Mouse (Mus musculus): ENCODE results near the gene 1500009L16Rik. TPM values are rescaled to one million over a fixed set of nuclear protein-coding genes. Genes with fewer than 3 reads are reported as not detected.

Gene 1500009L16Rik
- polyA plus RNA-seq, 1 experiment from 2014 or later = 8.9 TPM

DNA sequence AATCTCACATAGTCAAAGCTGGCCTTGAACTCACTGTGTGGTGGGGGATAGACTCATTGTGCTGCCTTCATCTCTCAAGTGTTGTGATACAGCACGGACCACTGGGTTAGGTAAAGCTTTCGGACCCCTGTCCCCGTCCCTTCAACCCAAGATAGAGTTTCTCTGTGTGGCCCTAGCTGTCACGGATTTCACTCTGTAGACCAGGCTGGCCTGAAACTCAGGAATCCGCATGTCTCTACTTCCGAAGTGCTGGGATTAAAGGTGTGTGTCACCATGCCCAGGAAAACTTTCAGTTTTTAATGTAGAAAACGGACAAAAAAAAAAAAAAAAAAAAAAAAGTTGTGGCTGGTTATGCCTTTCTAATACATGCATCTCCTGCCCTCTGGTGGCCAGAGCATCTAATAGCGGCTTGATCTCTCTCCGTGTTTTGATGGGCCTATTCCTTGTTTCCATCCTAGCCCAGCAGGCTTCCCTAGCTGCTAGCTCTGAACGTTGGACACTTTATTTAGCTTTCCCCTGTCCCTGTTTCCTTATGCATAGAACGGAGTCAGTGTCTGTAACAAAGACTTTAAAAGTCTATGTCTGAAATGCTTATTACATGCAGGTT lies 53.7 kb downstream of the 1500009L16Rik start:
- H3K9me3 ChIP-seq (ENCODE audit: control insufficient read depth) = 0 out of 2 replicates have a peak, but pooled peaks cover 5% of the 10 kb centered on the region
- H3K27me3 ChIP-seq (replicated peaks; ENCODE audit: control insufficient read depth, insufficient read depth, low read length) = no peaks in the 10 kb centered on the region
- H3K4me1 ChIP-seq (replicated peaks; ENCODE audit: control insufficient read depth, insufficient read depth, low read length) = no peaks in the 10 kb centered on the region
- no peaks in the 10 kb centered on the region for H3K36me3 ChIP-seq (ENCODE audit: control insufficient read depth, insufficient read depth)
- no peak for ATAC-seq
- no peak overlapping the region for H3K27ac ChIP-seq (ENCODE audit: low read depth, low read length)
- H3K4me3 ChIP-seq (ENCODE audit: low read depth, low read length) = no peak overlapping the region
- 41% methylated on average over 11 of the region's 11 CpGs for WGBS
- no peak overlapping the region for H3K9ac ChIP-seq (ENCODE audit: low read depth, low read length)
- TF ChIP-seq CTCF (IDR thresholded peaks at IDR 0.05; ENCODE audit: low read depth) = peak; percentile 82
- no peak overlapping the region for H3K4me2 ChIP-seq (replicated peaks; ENCODE audit: low read depth)

DNA sequence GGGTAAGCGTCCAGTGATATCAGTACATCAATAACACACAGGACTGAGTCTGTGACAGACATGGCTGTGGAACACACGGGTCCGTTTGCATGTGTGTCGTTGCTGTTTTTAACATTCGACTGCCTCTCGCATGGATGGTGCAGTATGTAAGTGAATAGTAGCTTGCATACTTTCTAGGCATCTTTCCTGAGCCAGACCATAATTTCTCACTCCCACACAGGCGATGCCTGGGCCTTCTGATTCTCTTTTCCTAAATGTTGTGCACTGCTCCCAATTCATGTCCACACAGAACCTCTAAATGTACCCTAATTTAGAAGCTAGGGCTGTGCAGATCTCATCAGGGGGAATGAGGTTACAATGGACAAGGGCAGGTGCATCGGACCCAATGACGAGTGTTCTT lies 54.6 kb downstream of the 1500009L16Rik start:
- H3K4me2 ChIP-seq (replicated peaks; ENCODE audit: low read depth) = no peak overlapping the region
- H3K9me3 ChIP-seq (ENCODE audit: control insufficient read depth) = 0 out of 2 replicates have a peak, but pooled peaks cover 5% of the 10 kb centered on the region
- H3K4me1 ChIP-seq (replicated peaks; ENCODE audit: control insufficient read depth, insufficient read depth, low read length) = no peaks in the 10 kb centered on the region
- ATAC-seq = no peak
- TF ChIP-seq CTCF (IDR thresholded peaks at IDR 0.05; ENCODE audit: low read depth) = no peak
- H3K27ac ChIP-seq (ENCODE audit: low read depth, low read length) = no peak overlapping the region
- no peaks in the 10 kb centered on the region for H3K36me3 ChIP-seq (ENCODE audit: control insufficient read depth, insufficient read depth)
- H3K27me3 ChIP-seq (replicated peaks; ENCODE audit: control insufficient read depth, insufficient read depth, low read length) = no peaks in the 10 kb centered on the region
- no peak overlapping the region for H3K4me3 ChIP-seq (ENCODE audit: low read depth, low read length)
- H3K9ac ChIP-seq (ENCODE audit: low read depth, low read length) = no peak overlapping the region
- WGBS = 86% methylated on average over 9 of the region's 9 CpGs

DNA sequence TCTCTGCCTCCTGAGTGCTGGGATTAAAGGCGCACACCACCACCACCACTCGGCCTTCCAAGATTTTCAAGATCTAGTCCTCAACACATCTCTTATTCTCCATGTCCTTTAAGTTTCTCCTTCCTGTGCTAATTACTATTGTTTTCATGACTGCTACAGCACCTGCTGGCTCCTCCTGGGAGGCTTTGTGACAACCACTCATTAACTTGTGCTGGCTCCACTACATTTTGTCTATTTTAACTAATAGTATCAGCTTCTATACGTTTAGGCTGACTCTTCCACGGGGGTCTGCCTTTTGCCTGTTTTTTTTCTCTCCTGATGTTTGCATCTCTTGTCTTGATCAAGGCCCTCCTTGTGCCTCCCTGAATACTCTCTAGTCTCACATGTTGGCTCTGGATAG lies 59.2 kb downstream of the 1500009L16Rik start:
- Histone ChIP-seq H3K9me3 (ENCODE audit: control insufficient read depth) (0 out of 2 replicates have a peak, but pooled peaks cover 5% of the 10 kb centered on the region), H3K4me1 (replicated peaks; ENCODE audit: control insufficient read depth, insufficient read depth, low read length) (no peaks in the 10 kb centered on the region), H3K4me2 (replicated peaks; ENCODE audit: low read depth) (no peak overlapping the region), H3K4me3 (ENCODE audit: low read depth, low read length) (no peak overlapping the region), H3K27me3 (replicated peaks; ENCODE audit: control insufficient read depth, insufficient read depth, low read length) (no peaks in the 10 kb centered on the region), H3K27ac (ENCODE audit: low read depth, low read length) (no peak overlapping the region), H3K36me3 (ENCODE audit: control insufficient read depth, insufficient read depth) (no peaks in the 10 kb centered on the region), H3K9ac (ENCODE audit: low read depth, low read length) (no peak overlapping the region)
- ATAC-seq = no peak
- 84% methylated on average over 4 of the region's 4 CpGs for WGBS
- TF ChIP-seq CTCF (IDR thresholded peaks at IDR 0.05; ENCODE audit: low read depth) = no peak

DNA sequence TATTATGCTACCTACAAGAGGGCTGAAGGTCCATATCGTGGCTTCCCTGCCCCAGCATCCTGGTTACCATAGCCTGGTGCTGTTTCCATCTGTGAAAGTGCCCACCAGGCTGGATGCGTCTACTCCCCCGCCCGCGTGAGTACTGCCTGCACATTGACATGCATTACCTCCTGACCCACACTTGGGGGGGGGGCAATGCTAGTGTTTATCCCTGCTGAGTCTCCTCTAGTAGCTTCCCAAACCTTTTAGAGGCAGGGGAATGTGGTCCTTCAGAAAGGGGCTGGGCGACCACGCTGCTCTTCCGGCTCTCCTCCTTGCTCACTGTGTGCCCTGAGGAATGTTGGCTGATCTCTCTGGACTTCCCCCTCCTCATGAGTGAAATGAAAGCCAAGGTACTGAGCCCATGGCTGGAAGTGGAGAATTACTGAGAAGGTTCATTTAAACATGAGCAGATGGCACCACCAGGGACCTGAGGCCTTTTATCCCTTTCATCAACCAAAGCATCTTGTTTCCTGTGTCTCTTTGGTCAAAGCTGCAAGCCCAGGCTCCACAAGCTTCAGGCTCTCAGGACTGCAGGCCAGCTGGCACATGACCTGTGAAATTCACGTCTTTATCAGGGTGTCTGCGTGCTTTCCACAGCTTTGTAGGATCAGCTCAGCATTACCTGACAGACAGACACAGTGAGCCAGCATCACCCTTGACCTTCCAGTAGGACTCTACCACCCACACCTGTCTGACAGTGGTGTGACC lies 59.9 kb downstream of the 1500009L16Rik start:
- H3K36me3 ChIP-seq (ENCODE audit: control insufficient read depth, insufficient read depth) = no peaks in the 10 kb centered on the region
- H3K4me1 ChIP-seq (replicated peaks; ENCODE audit: control insufficient read depth, insufficient read depth, low read length) = no peaks in the 10 kb centered on the region
- no peak overlapping the region for H3K9ac ChIP-seq (ENCODE audit: low read depth, low read length)
- no peak overlapping the region for H3K27ac ChIP-seq (ENCODE audit: low read depth, low read length)
- ATAC-seq = no peak
- H3K4me3 ChIP-seq (ENCODE audit: low read depth, low read length) = no peak overlapping the region
- no peaks in the 10 kb centered on the region for H3K27me3 ChIP-seq (replicated peaks; ENCODE audit: control insufficient read depth, insufficient read depth, low read length)
- H3K4me2 ChIP-seq (replicated peaks; ENCODE audit: low read depth) = no peak overlapping the region
- WGBS = 86% methylated on average over 10 of the region's 10 CpGs
- H3K9me3 ChIP-seq (ENCODE audit: control insufficient read depth) = 0 out of 2 replicates have a peak, but pooled peaks cover 5% of the 10 kb centered on the region
- no peak for TF ChIP-seq CTCF (IDR thresholded peaks at IDR 0.05; ENCODE audit: low read depth)

DNA sequence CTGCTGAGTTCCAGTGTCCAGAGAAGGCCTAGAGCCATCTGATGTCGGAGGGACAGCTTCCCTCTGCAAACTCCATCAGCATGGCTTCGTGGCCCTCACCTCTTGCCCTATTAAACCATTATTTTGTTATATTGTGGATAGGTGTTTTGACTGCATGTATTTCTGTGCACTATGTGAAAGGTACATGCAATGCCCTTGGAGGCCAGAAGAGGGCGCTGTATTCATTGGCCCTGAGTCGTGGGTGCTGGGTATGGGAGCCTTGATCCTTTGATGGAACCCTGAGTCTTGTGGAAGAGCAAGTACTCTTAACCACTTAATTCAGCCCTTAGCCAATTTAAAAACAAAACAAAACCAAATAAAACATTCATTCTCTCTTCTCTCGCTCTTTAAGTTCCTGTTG lies 62.3 kb downstream of the 1500009L16Rik start:
- 41% methylated on average over 5 of the region's 5 CpGs for WGBS
- H3K27me3 ChIP-seq (replicated peaks; ENCODE audit: control insufficient read depth, insufficient read depth, low read length) = no peaks in the 10 kb centered on the region
- H3K36me3 ChIP-seq (ENCODE audit: control insufficient read depth, insufficient read depth) = no peaks in the 10 kb centered on the region
- H3K4me2 ChIP-seq (replicated peaks; ENCODE audit: low read depth) = no peak overlapping the region
- no peak overlapping the region for H3K4me3 ChIP-seq (ENCODE audit: low read depth, low read length)
- TF ChIP-seq CTCF (IDR thresholded peaks at IDR 0.05; ENCODE audit: low read depth) = peak; percentile 76
- H3K27ac ChIP-seq (ENCODE audit: low read depth, low read length) = no peak overlapping the region
- no peak overlapping the region for H3K9ac ChIP-seq (ENCODE audit: low read depth, low read length)
- H3K4me1 ChIP-seq (replicated peaks; ENCODE audit: control insufficient read depth, insufficient read depth, low read length) = no peaks in the 10 kb centered on the region
- no peak for ATAC-seq
- H3K9me3 ChIP-seq (ENCODE audit: control insufficient read depth) = no peaks in the 10 kb centered on the region

DNA sequence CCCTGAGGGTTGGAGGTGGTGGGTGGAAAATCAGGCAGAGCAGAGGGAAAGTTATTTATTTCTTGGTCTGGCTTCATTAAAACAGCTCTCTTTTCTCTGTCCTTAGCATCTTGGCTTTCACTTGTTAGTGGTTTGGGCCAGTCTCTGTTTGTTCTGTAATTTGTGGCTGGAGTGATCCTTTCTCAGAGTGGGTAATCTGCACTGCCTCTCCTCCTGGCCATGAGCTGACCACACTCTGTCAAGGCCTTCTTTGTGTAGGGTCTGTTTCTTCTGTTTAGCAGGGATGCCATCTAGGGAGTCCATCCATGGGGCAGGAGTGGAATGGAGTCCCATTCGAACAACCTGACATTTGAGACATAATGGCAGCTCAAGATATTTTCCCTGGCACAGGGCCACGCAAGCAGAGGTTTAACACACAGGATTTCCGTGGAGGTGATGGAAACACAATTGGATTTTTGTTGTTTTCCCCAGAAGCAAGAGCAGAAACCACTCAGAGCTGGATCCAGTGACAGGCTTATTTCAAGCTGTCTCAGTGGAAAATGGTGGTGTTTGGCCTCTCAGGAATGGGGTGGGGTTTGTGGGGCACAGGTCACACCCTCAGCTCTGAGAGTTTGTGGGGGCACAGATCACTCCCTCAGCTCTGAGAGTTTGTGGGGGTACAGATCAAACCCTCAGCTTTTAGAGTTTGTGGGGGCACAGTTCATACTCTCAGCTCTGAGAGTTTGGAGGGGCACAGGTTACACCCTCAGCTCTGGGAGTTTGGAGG lies 63.1 kb downstream of the 1500009L16Rik start:
- Histone ChIP-seq H3K9ac (ENCODE audit: low read depth, low read length) (no peak overlapping the region), H3K27ac (ENCODE audit: low read depth, low read length) (no peak overlapping the region), H3K9me3 (ENCODE audit: control insufficient read depth) (no peaks in the 10 kb centered on the region), H3K4me1 (replicated peaks; ENCODE audit: control insufficient read depth, insufficient read depth, low read length) (no peaks in the 10 kb centered on the region), H3K27me3 (replicated peaks; ENCODE audit: control insufficient read depth, insufficient read depth, low read length) (no peaks in the 10 kb centered on the region), H3K36me3 (ENCODE audit: control insufficient read depth, insufficient read depth) (no peaks in the 10 kb centered on the region), H3K4me2 (replicated peaks; ENCODE audit: low read depth) (no peak overlapping the region), H3K4me3 (ENCODE audit: low read depth, low read length) (no peak overlapping the region)
- WGBS = 67% methylated on average over 3 of the region's 3 CpGs
- no peak for ATAC-seq
- no peak for TF ChIP-seq CTCF (IDR thresholded peaks at IDR 0.05; ENCODE audit: low read depth)
